Mouse (Mus musculus): ENCODE results near the gene Zmynd12.

GRCm38 (mm10) chr4:119425077-119425476, 2.5 kb downstream of the Zmynd12 start:
- TF ChIP-seq CTCF (IDR thresholded peaks at IDR 0.05; ENCODE audit: extremely low read depth, insufficient read length, insufficient replicate concordance, low read depth, low read length) (no peak), POLR2A (IDR thresholded peaks at IDR 0.05; ENCODE audit: low read depth, low read length) (no peak)
